Mouse (Mus musculus) heart, adult 2 months (tissue): ENCODE measurements around the gene Akap11. TPM values are rescaled to one million over a fixed set of nuclear protein-coding genes. Genes with fewer than 3 reads are reported as not detected.
"Not testable (repeated sequence)": the region's sequence is repeated elsewhere in the genome, so short reads cannot be mapped to it uniquely, and the experiment has no call there.

Experiments used
- DNase-seq, 2 experiments: peaks; one replicate each; pipeline ENCODE4 v3.0.0; 2021
- H3K27ac ChIP-seq: fragments of 200-600 bp; 2 replicates; pipeline ENCODE4 v1.8.1; 2022
- H3K27me3 ChIP-seq: fragments of 200-500 bp; 2 replicates; pipeline ENCODE4 v1.6.1; 2012; ENCODE audit warnings: mild to moderate bottlenecking, low read length, inconsistent platforms, mixed read lengths; ENCODE audit not compliant: control insufficient read depth, insufficient read depth
- H3K36me3 ChIP-seq: fragments of 200-500 bp; 2 replicates; pipeline ENCODE4 v1.6.1; 2012; ENCODE audit warnings: low read length, inconsistent platforms; ENCODE audit not compliant: control insufficient read depth, insufficient read depth
- H3K4me1 ChIP-seq: fragments of 200-500 bp; 2 replicates; pipeline ENCODE4 v1.6.1; 2011; ENCODE audit warnings: low read length; ENCODE audit not compliant: control insufficient read depth, insufficient read depth
- H3K4me3 ChIP-seq: fragments of 200-600 bp; 2 replicates; pipeline ENCODE4 v1.8.1; 2022
- H3K79me2 ChIP-seq: fragments of 200-500 bp; replicated peaks from 2 replicates; pipeline ENCODE4 v1.6.1; 2012; ENCODE audit warnings: mild to moderate bottlenecking, inconsistent platforms, low read length, moderate library complexity, mixed read lengths; ENCODE audit not compliant: control insufficient read depth, insufficient read depth
- H3K9ac ChIP-seq: fragments of 200-500 bp; 2 replicates; pipeline ENCODE4 v1.6.1; 2012; ENCODE audit warnings: low read depth, mild to moderate bottlenecking, control low read depth, inconsistent platforms, low read length, mixed read lengths
- CTCF ChIP-seq: fragments of 200-600 bp; IDR thresholded peaks from 2 replicates; pipeline ENCODE4 v1.8.1; 2022; ENCODE audit warnings: antibody characterized with exemption, mild to moderate bottlenecking, moderate library complexity
- EP300 ChIP-seq: fragments of 200-500 bp; IDR thresholded peaks from 2 replicates; pipeline ENCODE4 v1.6.1; 2011; ENCODE audit warnings: low read depth, low read length, control low read depth; ENCODE audit not compliant: insufficient read depth
- POLR2A ChIP-seq: fragments of 200-500 bp; IDR thresholded peaks from 2 replicates; pipeline ENCODE4 v1.6.1; 2011; ENCODE audit warnings: mild to moderate bottlenecking, low read depth, low read length, control low read depth; ENCODE audit not compliant: insufficient read depth
- WGBS: fragments of 180-500 bp; shearing (Covaris S2); methylation state at CpG from one replicate; pipeline ENCODE4 v1.1.7; 2018; 5-methylcytosine and 5-hydroxymethylcytosine counted together
- intact Hi-C: fragments of 180-260 bp; cut with DNase I; formaldehyde crosslinking; loops from one replicate; pipeline ENCODE4 v1.15.1; 2025
- polyA plus RNA-seq: library from polyadenylated mRNA; depleted of rRNA; stranded (reverse); fragments of >200 nt; gene quantifications from 2 replicates; pipeline ENCODE4 v1.2.3, GENCODE M21; 2012
- total RNA-seq, 2 experiments: library from RNA; stranded (reverse); gene quantifications; 2 replicates each; pipeline ENCODE4 v1.2.3; 2021

Gene Akap11
- total and polyA plus RNA-seq, 3 experiments = 6.1 to 35.5 (median 31.2) TPM

GRCm38 (mm10) chr14:78564292-78564691, 27.7 kb upstream of the Akap11 start:
- 95% methylated on average over 2 of the region's 2 CpGs for WGBS
- DNase-seq = no peak
- no peak overlapping the region for H3K27ac ChIP-seq

GRCm38 (mm10) chr14:78563211-78563610, 26.6 kb upstream of the Akap11 start:
- intact Hi-C loops = no loop called here
- H3K36me3 ChIP-seq = no peaks in the 10 kb centered on the region
- no peak for DNase-seq
- no peaks in the 10 kb centered on the region for H3K27me3 ChIP-seq
- no peak overlapping the region for H3K4me3 ChIP-seq
- H3K79me2 ChIP-seq = no peaks in the 10 kb centered on the region
- H3K9ac ChIP-seq = no peak overlapping the region
- no peak for TF ChIP-seq POLR2A
- no peak for TF ChIP-seq CTCF
- no peak for TF ChIP-seq EP300
- H3K27ac ChIP-seq = no peak overlapping the region
- no peaks in the 10 kb centered on the region for H3K4me1 ChIP-seq
- 92% methylated on average over 7 of the region's 7 CpGs for WGBS

More at GRCm38 (mm10) chr14:78564292-78564691, 27.7 kb upstream of the Akap11 start:
- no peaks in the 10 kb centered on the region for H3K79me2 ChIP-seq
- H3K9ac ChIP-seq = no peak overlapping the region
- intact Hi-C loops = no loop called here
- no peak for TF ChIP-seq EP300
- no peaks in the 10 kb centered on the region for H3K27me3 ChIP-seq
- H3K4me1 ChIP-seq = no peaks in the 10 kb centered on the region
- no peaks in the 10 kb centered on the region for H3K36me3 ChIP-seq
- no peak overlapping the region for H3K4me3 ChIP-seq

- no peak for DNase-seq
- no peaks in the 10 kb centered on the region for H3K27me3 ChIP-seq
- WGBS = 88% methylated on average over 4 of the region's 4 CpGs
- TF ChIP-seq CTCF (no peak), POLR2A (no peak), EP300 (no peak)
- H3K79me2 ChIP-seq = no peaks in the 10 kb centered on the region
- intact Hi-C loops = no loop called here
- H3K9ac ChIP-seq = no peak overlapping the region
- H3K36me3 ChIP-seq = no peaks in the 10 kb centered on the region
- no peak overlapping the region for H3K4me3 ChIP-seq
- no peaks in the 10 kb centered on the region for H3K4me1 ChIP-seq
- H3K27ac ChIP-seq = no peak overlapping the region
Measured at GRCm38 (mm10) chr14:78562121-78562520, 25.5 kb upstream of the Akap11 start.

DNA sequence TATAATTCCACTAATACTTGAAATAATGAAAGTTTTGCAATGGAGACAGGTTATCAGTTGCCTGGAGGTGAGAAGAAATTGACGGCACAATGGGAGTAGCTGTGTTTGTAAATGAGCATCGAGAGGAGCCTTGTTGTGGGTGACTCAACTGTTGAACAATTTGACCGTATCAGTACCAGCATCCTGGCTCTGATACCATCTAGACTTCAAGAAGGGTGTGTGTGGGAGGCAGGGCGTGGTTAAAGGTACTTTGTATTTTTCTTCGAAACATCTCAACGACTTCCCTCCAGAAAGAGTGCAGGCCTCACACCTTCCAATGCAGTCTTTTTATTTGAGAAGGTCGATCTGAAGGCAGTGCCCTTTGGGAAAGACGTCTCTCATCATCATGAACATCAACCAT, 22.4 kb upstream of the Akap11 start:
- 81% methylated on average over 8 of the region's 8 CpGs for WGBS

DNA sequence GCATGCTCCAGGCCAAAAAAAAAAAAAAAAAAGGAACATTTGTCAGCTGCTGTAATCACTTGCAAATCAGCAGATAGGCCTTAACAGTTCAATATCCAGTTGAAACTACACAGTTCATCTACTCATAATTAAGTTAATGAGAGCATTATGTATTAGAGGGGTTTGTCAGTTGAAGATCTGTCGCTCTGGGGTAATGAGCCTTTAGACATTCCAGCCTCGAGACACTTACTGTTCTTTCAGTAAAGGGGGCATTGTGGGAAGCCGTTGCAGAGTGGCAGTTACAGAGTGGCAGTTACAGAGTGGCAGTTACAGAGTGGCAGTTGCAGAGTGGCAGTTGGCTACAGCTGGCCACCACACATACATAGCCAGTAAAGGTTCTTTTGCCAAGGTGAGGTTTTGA, 18.2 kb upstream of the Akap11 start:
- H3K79me2 ChIP-seq, H3K27me3 ChIP-seq, H3K36me3 ChIP-seq, H3K9ac ChIP-seq, H3K4me3 ChIP-seq, H3K4me1 ChIP-seq, H3K27ac ChIP-seq, DNase-seq, intact Hi-C loops: not testable (repeated sequence)
- 89% methylated on average over 3 of the region's 3 CpGs for WGBS

More for the DNA sequence above, 22.4 kb upstream of the Akap11 start:
- no peak overlapping the region for H3K27ac ChIP-seq
- H3K4me1 ChIP-seq = no peaks in the 10 kb centered on the region
- no peaks in the 10 kb centered on the region for H3K79me2 ChIP-seq
- H3K4me3 ChIP-seq = no peak overlapping the region
- no peak for TF ChIP-seq POLR2A
- TF ChIP-seq CTCF = no peak
- no peak for TF ChIP-seq EP300
- H3K36me3 ChIP-seq = no peaks in the 10 kb centered on the region
- intact Hi-C loops = no loop called here
- no peak for DNase-seq
- no peaks in the 10 kb centered on the region for H3K27me3 ChIP-seq
- no peak overlapping the region for H3K9ac ChIP-seq

DNA sequence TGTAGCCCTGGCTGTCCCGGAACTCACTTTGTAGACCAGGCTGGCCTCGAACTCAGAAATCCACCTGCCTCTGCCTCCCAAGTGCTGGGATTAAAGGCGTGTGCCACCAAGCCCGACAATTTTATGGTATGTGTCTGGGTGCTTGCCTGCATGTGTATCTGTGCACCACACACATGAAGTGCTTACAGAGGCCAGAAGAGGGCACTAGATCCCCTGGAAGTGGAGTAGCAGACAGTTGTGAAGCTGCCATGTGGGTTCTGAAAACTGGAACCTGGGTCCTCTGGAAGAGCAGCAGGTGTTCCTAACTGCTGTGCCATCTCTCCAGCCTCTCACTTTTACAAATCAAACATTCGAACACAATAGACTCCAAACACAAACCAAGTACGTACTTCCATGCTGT, 17.1 kb upstream of the Akap11 start:
- no peak overlapping the region for H3K4me3 ChIP-seq
- 97% methylated on average over 6 of the region's 6 CpGs for WGBS
- H3K79me2 ChIP-seq = no peaks in the 10 kb centered on the region
- no peaks in the 10 kb centered on the region for H3K36me3 ChIP-seq
- H3K27ac ChIP-seq = no peak overlapping the region
- intact Hi-C loops = no loop called here
- no peak for DNase-seq
- peak; percentile 16; the same call in 1 of the 2 replicates for TF ChIP-seq CTCF
- TF ChIP-seq EP300 = no peak
- peaks cover 4% of the 10 kb centered on the region for H3K4me1 ChIP-seq
- no peak overlapping the region for H3K9ac ChIP-seq
- no peaks in the 10 kb centered on the region for H3K27me3 ChIP-seq

DNA sequence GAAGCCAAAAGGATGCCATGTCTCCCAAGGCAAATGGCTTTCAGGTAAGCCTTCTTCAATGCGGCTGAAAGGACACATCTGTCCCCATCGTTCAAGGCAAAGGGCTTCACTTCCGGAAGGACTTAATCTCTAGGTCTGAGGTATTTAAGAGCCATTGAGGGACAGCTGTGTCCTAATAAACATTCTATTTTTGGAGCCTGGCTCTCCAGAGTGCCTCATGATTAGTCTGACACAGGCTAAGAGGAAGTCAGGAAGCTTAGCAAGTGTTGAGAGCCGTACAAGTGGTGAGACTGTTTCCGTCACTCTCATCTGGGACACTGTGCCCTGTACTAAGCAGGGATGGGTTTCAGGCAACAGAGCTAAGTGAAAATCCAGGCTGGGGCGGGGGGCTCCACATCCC, 12.2 kb upstream of the Akap11 start:
- peaks cover 6% of the 10 kb centered on the region for H3K4me1 ChIP-seq
- no peaks in the 10 kb centered on the region for H3K79me2 ChIP-seq
- H3K27ac ChIP-seq = peak overlapping the region; percentile 53
- 14% methylated on average over 6 of the region's 6 CpGs for WGBS
- peak; percentile 33 to 49 for DNase-seq
- H3K36me3 ChIP-seq = no peaks in the 10 kb centered on the region
- no peaks in the 10 kb centered on the region for H3K27me3 ChIP-seq
- intact Hi-C loops = no loop called here
- TF ChIP-seq POLR2A (0 out of 2 replicates have a peak, but pooled peaks have one; percentile 37), CTCF (no peak), EP300 (peak; percentile 55; the same call in 1 of the 2 replicates)
- H3K9ac ChIP-seq = no peak overlapping the region
- H3K4me3 ChIP-seq = no peak overlapping the region
